Comparison of ENCODE assay signal across 23 mouse cellular contexts in genomic region chr7:49542135-49542534, GRCm38 (mm10).
DNase-seq lines count a peak whose midpoint lies in the region; ATAC-seq and TF ChIP-seq lines count a peak whose summit lies in the region.
"Had no signal": no experiment of that assay in that cellular context is flagged by ENCODE, and none has a peak within 500 bp of the region (broad histone marks: within the 10 kb centered on the region; RNA-seq: fewer than 3 reads in every experiment).

No protein-coding gene starts in this region.

- no peak overlapping the region for H3K9ac ChIP-seq in heart, embryonic 12.5 days
- no peak overlapping the region for H3K9ac ChIP-seq in heart, embryonic 16.5 days (ENCODE audit: low read length)
- no peak overlapping the region for H3K9ac ChIP-seq in lung, embryonic 16.5 days (ENCODE audit: low read length)
- H3K9ac ChIP-seq: embryonic facial prominence, embryonic 12.5 days; embryonic facial prominence, embryonic 15.5 days; forebrain, postnatal 0 days; hindbrain, embryonic 12.5 days; hindbrain, embryonic 15.5 days had no signal

- H3K27me3 ChIP-seq in heart, embryonic 12.5 days (replicated peaks): no peaks in the 10 kb centered on the region
- H3K27me3 ChIP-seq in heart, embryonic 16.5 days (ENCODE audit: control insufficient read depth, insufficient read depth, low read length): no peaks in the 10 kb centered on the region
- no peaks in the 10 kb centered on the region for H3K27me3 ChIP-seq in lung, embryonic 16.5 days (ENCODE audit: control insufficient read depth, insufficient read depth, low read depth, low read length)
- H3K27me3 ChIP-seq: embryonic facial prominence, embryonic 12.5 days; embryonic facial prominence, embryonic 15.5 days; hindbrain, embryonic 12.5 days; hindbrain, embryonic 15.5 days had no signal

- 32% methylated on average over 3 of the region's 3 CpGs for WGBS in heart, embryonic 12.5 days
- 37% methylated on average over 2 of the region's 3 CpGs for WGBS in heart, embryonic 16.5 days
- 34% methylated on average over 2 of the region's 3 CpGs for WGBS in lung, embryonic 16.5 days
- WGBS in lung, adult 2 months: 44% methylated on average over 3 of the region's 3 CpGs

- H3K4me2 ChIP-seq in heart, embryonic 12.5 days: no peak overlapping the region
- no peak overlapping the region for H3K4me2 ChIP-seq in heart, embryonic 16.5 days (ENCODE audit: low read depth, low read length)
- H3K4me2 ChIP-seq in lung, embryonic 16.5 days (ENCODE audit: low read depth, low read length): no peak overlapping the region
- H3K4me2 ChIP-seq: embryonic facial prominence, embryonic 12.5 days; embryonic facial prominence, embryonic 15.5 days; hindbrain, embryonic 12.5 days; hindbrain, embryonic 15.5 days had no signal

- ATAC-seq in heart, embryonic 12.5 days (ENCODE audit: insufficient number of reproducible peaks, low FRiP score): no peak
- no peak for ATAC-seq in heart, embryonic 16.5 days (replicated peaks; ENCODE audit: extremely low read depth, insufficient read depth, low FRiP score)
- peak; percentile 65 for ATAC-seq in lung, embryonic 16.5 days (ENCODE audit: low read depth)
- ATAC-seq: CD4-positive, CD25-positive, alpha-beta regulatory T cell, adult 4 months; forebrain, embryonic 14.5 days; forebrain, postnatal 0 days; intestine, postnatal 0 days had no signal

- peak overlapping the region; percentile 33; the same call in 1 of the 2 replicates for H3K27ac ChIP-seq in heart, embryonic 12.5 days (ENCODE audit: poor library complexity, severe bottlenecking)
- peak overlapping the region; percentile 53; the same call in 1 of the 2 replicates for H3K27ac ChIP-seq in heart, embryonic 16.5 days (ENCODE audit: low read length)
- H3K27ac ChIP-seq in lung, embryonic 16.5 days (ENCODE audit: low read length): no peak overlapping the region
- H3K27ac ChIP-seq: embryonic facial prominence, embryonic 12.5 days; embryonic facial prominence, embryonic 15.5 days; gastrocnemius, adult 2 months; hindbrain, embryonic 12.5 days; hindbrain, embryonic 15.5 days had no signal

- H3K36me3 ChIP-seq in heart, embryonic 12.5 days: peaks cover 30% of the 10 kb centered on the region
- H3K36me3 ChIP-seq in heart, embryonic 16.5 days (ENCODE audit: control insufficient read depth, insufficient read depth): peaks cover 14% of the 10 kb centered on the region
- H3K36me3 ChIP-seq in lung, embryonic 16.5 days (ENCODE audit: control insufficient read depth, insufficient read depth, low read length): peaks cover 5% of the 10 kb centered on the region; the same call in 1 of the 2 replicates
- H3K36me3 ChIP-seq: embryonic facial prominence, embryonic 12.5 days; embryonic facial prominence, embryonic 15.5 days had no signal

- peaks cover 60% of the 10 kb centered on the region for H3K4me1 ChIP-seq in heart, embryonic 12.5 days (replicated peaks)
- peaks cover 32% of the 10 kb centered on the region for H3K4me1 ChIP-seq in heart, embryonic 16.5 days (ENCODE audit: control insufficient read depth, insufficient read depth, low read length)
- peaks cover 17% of the 10 kb centered on the region for H3K4me1 ChIP-seq in lung, embryonic 16.5 days (replicated peaks; ENCODE audit: control insufficient read depth, insufficient read depth, low read length)
- H3K4me1 ChIP-seq in lung, adult 2 months (ENCODE audit: control insufficient read depth, insufficient read depth, low read length): no peaks in the 10 kb centered on the region

- DNase-seq in heart, adult 11 months: no peak
- DNase-seq in heart, adult 9 months (ENCODE audit: low spot score in 2 of 2): no peak
- no peak for DNase-seq in lung, adult 2 months
- DNase-seq: adrenal gland, adult 2 months; adrenal gland, postnatal 14 days; cerebellum, adult 11 months; cerebellum, adult 2 months; cerebellum, adult 9-11 months; cerebellum, postnatal 25 days; forebrain, postnatal 0 days; gastrocnemius, adult 2 months; gastrocnemius, postnatal 14 days; heart, adult 18-20 months had no signal

- H3K4me3 ChIP-seq in heart, embryonic 12.5 days: no peak overlapping the region
- H3K4me3 ChIP-seq in heart, embryonic 16.5 days (ENCODE audit: low read length): no peak overlapping the region
- no peak overlapping the region for H3K4me3 ChIP-seq in lung, embryonic 16.5 days (ENCODE audit: low read length)
- H3K4me3 ChIP-seq in lung, adult 2 months (replicated peaks; ENCODE audit: extremely low read depth, low read depth, low read length): no peak overlapping the region
- H3K4me3 ChIP-seq: embryonic facial prominence, embryonic 12.5 days; embryonic facial prominence, embryonic 15.5 days; gastrocnemius, adult 2 months; hindbrain, embryonic 12.5 days; hindbrain, embryonic 15.5 days had no signal

- no peak for TF ChIP-seq CTCF in lung, adult 2 months (IDR thresholded peaks at IDR 0.05; ENCODE audit: insufficient read depth, low read length)

- TF ChIP-seq POLR2A in lung, adult 2 months (IDR thresholded peaks at IDR 0.05; ENCODE audit: borderline replicate concordance, extremely low read depth, low read depth, low read length): no peak

- H3K9me3 ChIP-seq in heart, embryonic 12.5 days (replicated peaks): no peaks in the 10 kb centered on the region
- H3K9me3 ChIP-seq in heart, embryonic 16.5 days (replicated peaks; ENCODE audit: control insufficient read depth, low read length): no peaks in the 10 kb centered on the region
- no peaks in the 10 kb centered on the region for H3K9me3 ChIP-seq in lung, embryonic 16.5 days (ENCODE audit: control insufficient read depth, low read length)
- H3K9me3 ChIP-seq: embryonic facial prominence, embryonic 12.5 days; embryonic facial prominence, embryonic 15.5 days; hindbrain, embryonic 12.5 days; hindbrain, embryonic 15.5 days had no signal
